Mouse (Mus musculus): ENCODE data around the gene Thap7. TPM values are rescaled to one million over a fixed set of nuclear protein-coding genes. Genes with fewer than 3 reads are reported as not detected.
"Not testable (repeated sequence)": the region's sequence is repeated elsewhere in the genome, so short reads cannot be mapped to it uniquely, and the experiment has no call there.

The Thap7 gene
- total and polyA plus RNA-seq, 2 experiments from 2014 or later: 28.8 to 49.2 TPM

DNA sequence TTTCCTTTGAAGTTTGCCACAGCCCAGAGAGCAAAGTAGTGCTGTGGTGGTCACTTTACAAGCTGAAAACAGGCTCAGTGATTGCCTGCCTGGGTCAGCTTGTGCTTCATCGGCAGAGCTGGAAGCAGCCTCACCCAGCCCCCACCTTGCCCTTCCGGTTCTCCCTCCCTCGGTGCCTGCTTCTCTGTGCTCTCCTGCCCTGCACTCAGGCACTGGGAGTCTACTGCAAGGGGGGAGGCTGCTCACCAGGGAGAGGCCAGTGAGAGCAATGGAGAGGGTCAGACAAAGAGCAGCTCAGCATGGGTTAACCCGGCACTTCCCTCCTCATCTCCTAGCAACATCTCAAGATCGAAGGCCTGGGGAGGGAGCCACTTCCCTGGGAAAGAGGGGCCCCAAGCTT is 27.9 kb upstream of the Thap7 start:
- H3K27me3 ChIP-seq (ENCODE audit: control insufficient read depth, insufficient read depth, low read length): 0 out of 2 replicates have a peak, but pooled peaks cover 11% of the 10 kb centered on the region
- H3K4me1 ChIP-seq (ENCODE audit: control insufficient read depth, insufficient read depth): peaks cover 25% of the 10 kb centered on the region
- H3K4me3 ChIP-seq (ENCODE audit: low read depth, low read length): no peak overlapping the region
- DNase-seq (ENCODE audit: low spot score) (no peak), ATAC-seq (ENCODE audit: insufficient read depth, low read depth) (no peak)
- H3K9ac ChIP-seq (replicated peaks; ENCODE audit: low read depth, low read length): no peak overlapping the region
- 4% methylated on average over 5 of the region's 5 CpGs for WGBS
- no peaks in the 10 kb centered on the region for H3K36me3 ChIP-seq (replicated peaks; ENCODE audit: control insufficient read depth, insufficient read depth, low read length)
- TF ChIP-seq CTCF (IDR thresholded peaks at IDR 0.05; ENCODE audit: low read depth) (no peak), EP300 (IDR thresholded peaks at IDR 0.05; ENCODE audit: low read depth) (no peak)
- peak overlapping the region; percentile 21; the same call in 1 of the 2 replicates for H3K4me2 ChIP-seq (ENCODE audit: low read depth, low read length)
- H3K9me3 ChIP-seq (replicated peaks; ENCODE audit: control insufficient read depth, low read length): no peaks in the 10 kb centered on the region
- H3K27ac ChIP-seq (ENCODE audit: low read depth): no peak overlapping the region

DNA sequence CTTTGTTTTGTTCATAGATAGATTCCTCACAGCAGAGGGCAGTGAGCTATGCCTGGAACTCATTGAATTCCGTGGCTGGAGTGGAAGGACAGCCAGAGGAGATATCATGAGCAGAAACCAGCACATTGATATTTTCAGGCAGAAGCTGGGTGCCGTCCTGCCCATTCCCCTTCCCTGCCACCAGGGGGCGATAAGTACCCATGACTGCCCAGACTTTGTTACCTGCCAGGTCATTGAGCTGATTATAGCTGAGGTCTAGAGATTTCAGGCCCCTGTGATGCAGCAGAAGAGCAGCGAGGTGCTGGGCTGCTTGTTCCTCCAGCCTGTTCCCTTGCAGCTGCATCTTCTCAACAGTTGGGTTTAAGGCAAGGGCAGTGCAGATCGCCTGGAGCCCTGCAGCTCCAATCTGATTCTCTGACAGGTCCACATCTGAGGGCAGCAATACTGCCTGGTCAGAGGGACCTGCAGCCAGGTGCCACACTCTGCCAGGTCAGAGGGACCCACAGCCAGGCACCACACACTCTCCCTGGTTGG is 27.1 kb upstream of the Thap7 start:
- H3K9me3 ChIP-seq (replicated peaks; ENCODE audit: control insufficient read depth, low read length): no peaks in the 10 kb centered on the region
- TF ChIP-seq EP300 (IDR thresholded peaks at IDR 0.05; ENCODE audit: low read depth): no peak
- TF ChIP-seq CTCF (IDR thresholded peaks at IDR 0.05; ENCODE audit: low read depth): peak; percentile 96
- ATAC-seq (ENCODE audit: insufficient read depth, low read depth) (peak; percentile 36; the same call in 1 of the 2 replicates), DNase-seq (ENCODE audit: low spot score) (peak; percentile 53)
- 2% methylated on average over 5 of the region's 5 CpGs for WGBS
- H3K9ac ChIP-seq (replicated peaks; ENCODE audit: low read depth, low read length): no peak overlapping the region
- no peak overlapping the region for H3K4me3 ChIP-seq (ENCODE audit: low read depth, low read length)
- H3K27me3 ChIP-seq (ENCODE audit: control insufficient read depth, insufficient read depth, low read length): 0 out of 2 replicates have a peak, but pooled peaks cover 11% of the 10 kb centered on the region
- no peaks in the 10 kb centered on the region for H3K36me3 ChIP-seq (replicated peaks; ENCODE audit: control insufficient read depth, insufficient read depth, low read length)
- H3K4me2 ChIP-seq (ENCODE audit: low read depth, low read length): 0 out of 2 replicates have a peak overlapping the region, but pooled peaks have one; percentile 3
- peaks cover 29% of the 10 kb centered on the region for H3K4me1 ChIP-seq (ENCODE audit: control insufficient read depth, insufficient read depth)
- no peak overlapping the region for H3K27ac ChIP-seq (ENCODE audit: low read depth)

DNA sequence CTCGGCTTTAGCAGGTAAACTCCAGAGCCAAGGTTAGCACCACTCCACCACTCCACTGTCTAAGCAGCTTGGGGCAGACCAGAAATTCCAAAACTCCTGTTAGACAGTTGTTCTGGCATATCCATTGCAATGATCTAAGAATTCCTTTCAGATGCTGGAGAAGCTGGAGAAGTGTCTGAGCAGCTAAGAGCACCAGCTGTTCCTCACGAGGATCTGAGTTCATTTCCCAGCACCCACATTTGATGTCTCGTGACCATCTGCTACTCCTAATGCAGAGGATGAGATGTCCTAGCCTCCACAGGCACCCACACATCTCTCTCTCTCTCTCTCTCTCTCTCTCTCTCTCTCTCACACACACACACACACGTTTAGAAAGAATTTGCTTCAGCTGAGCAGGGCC is 26.0 kb upstream of the Thap7 start:
- H3K27me3 ChIP-seq (ENCODE audit: control insufficient read depth, insufficient read depth, low read length): 0 out of 2 replicates have a peak, but pooled peaks cover 6% of the 10 kb centered on the region
- no peak overlapping the region for H3K4me3 ChIP-seq (ENCODE audit: low read depth, low read length)
- H3K9me3 ChIP-seq (replicated peaks; ENCODE audit: control insufficient read depth, low read length): no peaks in the 10 kb centered on the region
- H3K9ac ChIP-seq (replicated peaks; ENCODE audit: low read depth, low read length): no peak overlapping the region
- H3K36me3 ChIP-seq (replicated peaks; ENCODE audit: control insufficient read depth, insufficient read depth, low read length): no peaks in the 10 kb centered on the region
- ATAC-seq (ENCODE audit: insufficient read depth, low read depth): no peak
- TF ChIP-seq CTCF (IDR thresholded peaks at IDR 0.05; ENCODE audit: low read depth): no peak
- 52% methylated on average over 4 of the region's 4 CpGs for WGBS
- H3K27ac ChIP-seq (ENCODE audit: low read depth): no peak overlapping the region
- peaks cover 26% of the 10 kb centered on the region for H3K4me1 ChIP-seq (ENCODE audit: control insufficient read depth, insufficient read depth)
- H3K4me2 ChIP-seq (ENCODE audit: low read depth, low read length): no peak overlapping the region
- DNase-seq (ENCODE audit: low spot score): no peak

DNA sequence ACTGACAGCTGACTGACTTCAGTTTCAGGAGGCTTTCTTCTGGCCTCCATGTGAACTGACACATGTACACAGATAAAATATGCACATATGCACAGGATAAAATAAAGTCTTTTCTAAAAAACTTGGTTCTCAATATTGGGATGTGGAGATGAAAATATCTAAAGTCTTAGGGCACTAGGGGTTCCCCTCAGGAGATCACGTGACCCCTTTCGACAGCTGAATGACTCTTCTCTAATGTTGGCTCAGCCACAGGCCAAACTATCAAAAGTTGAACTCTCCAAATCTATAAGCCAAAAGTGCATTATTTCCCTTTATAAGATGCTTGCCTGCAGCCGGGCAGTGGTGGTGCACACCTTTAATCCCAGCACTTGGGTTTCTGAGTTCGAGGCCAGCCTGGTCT is 25.2 kb upstream of the Thap7 start:
- no peaks in the 10 kb centered on the region for H3K9me3 ChIP-seq (replicated peaks; ENCODE audit: control insufficient read depth, low read length)
- peaks cover 21% of the 10 kb centered on the region for H3K4me1 ChIP-seq (ENCODE audit: control insufficient read depth, insufficient read depth)
- no peak overlapping the region for H3K4me3 ChIP-seq (ENCODE audit: low read depth, low read length)
- no peak for DNase-seq (ENCODE audit: low spot score)
- ATAC-seq (ENCODE audit: insufficient read depth, low read depth): no peak
- H3K27ac ChIP-seq (ENCODE audit: low read depth): no peak overlapping the region
- H3K9ac ChIP-seq (replicated peaks; ENCODE audit: low read depth, low read length): no peak overlapping the region
- 82% methylated on average over 4 of the region's 4 CpGs for WGBS
- H3K4me2 ChIP-seq (ENCODE audit: low read depth, low read length): no peak overlapping the region
- 0 out of 2 replicates have a peak, but pooled peaks cover 6% of the 10 kb centered on the region for H3K27me3 ChIP-seq (ENCODE audit: control insufficient read depth, insufficient read depth, low read length)
- H3K36me3 ChIP-seq (replicated peaks; ENCODE audit: control insufficient read depth, insufficient read depth, low read length): no peaks in the 10 kb centered on the region
- TF ChIP-seq EP300 (IDR thresholded peaks at IDR 0.05; ENCODE audit: low read depth) (no peak), CTCF (IDR thresholded peaks at IDR 0.05; ENCODE audit: low read depth) (no peak)

DNA sequence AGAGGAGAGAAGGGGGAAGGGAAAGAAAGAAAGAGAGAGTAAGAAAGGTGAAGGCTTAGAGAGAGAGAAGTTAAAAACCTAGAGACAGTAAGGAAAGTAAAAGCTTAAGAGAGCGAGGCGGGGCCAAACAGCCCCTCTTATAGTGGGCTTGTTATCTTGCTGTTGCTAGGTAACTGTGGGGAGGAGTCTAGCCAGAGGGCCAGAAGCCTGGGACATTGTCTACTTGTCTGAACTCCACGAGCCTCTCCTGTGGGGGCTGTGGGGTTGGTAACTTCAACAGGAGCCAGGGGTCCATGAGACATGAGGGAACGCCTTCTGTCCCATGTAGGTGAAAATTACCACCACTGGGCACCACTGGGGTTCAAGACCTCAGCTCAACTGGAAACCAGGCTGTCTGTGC is 23.8 kb upstream of the Thap7 start:
- ATAC-seq (ENCODE audit: insufficient read depth, low read depth): peak; percentile 37; the same call in 1 of the 2 replicates
- not testable (repeated sequence) for DNase-seq (ENCODE audit: low spot score); H3K27me3 ChIP-seq (ENCODE audit: control insufficient read depth, insufficient read depth, low read length); H3K36me3 ChIP-seq (replicated peaks; ENCODE audit: control insufficient read depth, insufficient read depth, low read length); H3K9me3 ChIP-seq (replicated peaks; ENCODE audit: control insufficient read depth, low read length); H3K4me3 ChIP-seq (ENCODE audit: low read depth, low read length); H3K9ac ChIP-seq (replicated peaks; ENCODE audit: low read depth, low read length)
- 20% methylated on average over 4 of the region's 4 CpGs for WGBS
- Histone ChIP-seq H3K27ac (ENCODE audit: low read depth) (peak overlapping the region; percentile 28; the same call in 1 of the 2 replicates), H3K4me1 (ENCODE audit: control insufficient read depth, insufficient read depth) (peaks cover 21% of the 10 kb centered on the region), H3K4me2 (ENCODE audit: low read depth, low read length) (peak overlapping the region; percentile 49; the same call in 1 of the 2 replicates)

Measured in heart, postnatal 0 days (tissue).